ENCODE assay signal across 2 mouse cellular contexts in the genomic region with DNA sequence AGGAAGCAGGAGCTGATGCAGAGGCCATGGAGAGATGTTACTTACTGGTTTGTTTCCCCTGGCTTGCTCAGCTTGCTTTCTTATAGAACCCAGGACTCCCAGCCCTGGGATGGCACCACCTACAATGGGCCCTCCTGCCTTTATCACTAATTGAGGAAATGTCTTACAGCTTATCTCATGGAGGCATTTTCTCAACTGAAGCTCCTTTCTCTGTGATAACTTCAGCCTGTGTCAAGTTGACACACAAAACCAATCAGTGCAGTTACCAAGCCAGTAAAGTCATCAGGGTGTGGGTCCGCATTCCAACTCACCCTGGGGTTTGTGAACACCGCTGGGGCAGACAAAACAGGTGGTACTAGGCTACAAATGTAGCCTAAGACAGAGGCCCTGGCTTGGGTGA. TPM values are rescaled to one million over a fixed set of nuclear protein-coding genes. Genes with fewer than 3 reads are reported as not detected.
"Had no signal": no experiment of that assay in that cellular context is flagged by ENCODE, and none has a peak within 500 bp of the region (broad histone marks: within the 10 kb centered on the region; RNA-seq: fewer than 3 reads in every experiment).

No protein-coding gene starts in this region.

RNA-seq across cellular contexts. Expression of a gene that starts 26.0 kb away (rescaled TPM):
- total RNA-seq: neutrophil, adult 5-6 weeks had no signal
- polyA plus RNA-seq: thymus, adult 2 months had no signal
